Mouse (Mus musculus): ENCODE results near the gene Coro1b.
"Not testable (repeated sequence)": the region's sequence is repeated elsewhere in the genome, so short reads cannot be mapped to it uniquely, and the experiment has no call there.

Coro1b gene

DNA sequence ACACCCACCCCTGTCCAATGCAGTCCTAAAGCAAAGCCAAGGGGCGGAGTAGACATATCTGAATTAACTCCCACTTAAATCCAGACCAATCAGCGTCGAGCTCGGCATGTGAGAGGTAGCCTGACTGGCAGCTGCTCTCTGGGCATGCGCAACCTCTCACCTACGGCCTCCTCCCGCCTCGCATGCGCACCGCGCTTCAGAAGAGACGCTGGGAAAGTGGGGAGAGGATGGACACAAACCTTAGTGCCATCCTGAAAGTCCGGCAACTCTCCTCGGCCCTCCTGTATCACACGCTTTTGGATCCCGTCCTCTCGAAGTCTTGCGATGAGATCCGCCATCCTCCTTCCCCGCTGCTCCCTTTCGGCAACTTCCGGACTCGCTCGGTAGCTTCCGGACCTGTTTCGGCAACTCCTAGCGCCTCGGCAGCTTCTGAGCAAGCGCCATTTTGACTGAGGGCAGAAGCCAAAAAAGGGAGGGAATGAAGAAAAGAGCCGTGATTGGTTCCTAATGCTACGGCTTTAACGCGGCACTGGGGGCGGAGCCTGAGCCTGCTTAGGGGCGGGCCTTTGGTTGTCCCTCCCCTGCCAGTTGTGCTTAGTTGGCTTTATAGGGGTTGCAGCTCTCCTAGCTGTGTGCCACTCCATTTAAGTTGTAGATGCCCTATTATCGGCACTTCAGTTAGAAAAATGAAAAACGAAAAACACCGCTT is 27.2 kb upstream of the Coro1b start:
- DNase-seq, result peak; percentile 99

- not testable (repeated sequence) for DNase-seq
Observed at GRCm38 (mm10) chr19:4121896-4122295, 26.5 kb upstream of the Coro1b start.

DNA sequence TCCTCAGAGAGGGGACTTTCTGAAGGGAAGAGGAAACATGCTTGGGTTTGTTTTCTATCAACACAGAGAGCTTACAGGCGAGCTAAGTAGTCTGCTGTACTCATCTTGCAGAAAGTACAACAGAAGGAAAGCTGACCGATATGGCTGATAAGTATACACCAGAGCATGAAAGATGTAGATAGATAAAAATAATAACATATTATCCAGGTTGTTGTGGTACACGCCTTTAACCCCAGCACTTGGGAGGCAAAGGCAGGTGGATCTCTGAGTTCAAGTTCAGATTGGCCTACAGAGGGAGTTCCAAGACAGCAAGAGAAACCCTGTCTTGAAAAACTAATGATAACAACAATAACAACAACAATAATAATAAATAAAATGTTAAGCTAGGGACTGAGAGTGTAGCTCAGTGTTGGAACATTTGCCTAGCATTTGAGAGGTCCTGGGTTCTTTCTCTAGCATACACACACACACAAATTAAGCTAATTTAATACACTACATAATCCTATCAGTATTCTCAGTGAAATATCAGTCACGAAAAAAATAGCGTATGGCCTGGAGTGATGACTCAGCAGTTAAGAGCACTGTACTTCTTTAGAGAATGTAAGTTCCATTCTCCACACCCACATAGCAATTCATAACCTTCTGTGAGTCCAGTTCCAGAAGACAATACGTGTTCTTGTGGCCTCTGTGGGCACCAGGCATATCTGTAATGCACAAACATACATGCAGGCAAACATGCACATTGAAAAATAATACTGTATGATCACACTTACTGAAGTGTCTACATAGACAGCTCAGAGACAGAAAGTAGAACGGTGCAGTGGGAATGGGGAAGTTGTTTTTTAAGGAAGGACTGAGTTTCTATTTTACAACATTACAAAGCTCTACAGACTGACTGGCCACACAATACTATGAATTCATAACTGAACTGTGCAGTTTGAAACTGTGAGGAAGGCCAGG is 25.7 kb upstream of the Coro1b start:
- DNase-seq, result no peak

- no peak for DNase-seq
Observed at GRCm38 (mm10) chr19:4124432-4124831, 24.0 kb upstream of the Coro1b start.

DNA sequence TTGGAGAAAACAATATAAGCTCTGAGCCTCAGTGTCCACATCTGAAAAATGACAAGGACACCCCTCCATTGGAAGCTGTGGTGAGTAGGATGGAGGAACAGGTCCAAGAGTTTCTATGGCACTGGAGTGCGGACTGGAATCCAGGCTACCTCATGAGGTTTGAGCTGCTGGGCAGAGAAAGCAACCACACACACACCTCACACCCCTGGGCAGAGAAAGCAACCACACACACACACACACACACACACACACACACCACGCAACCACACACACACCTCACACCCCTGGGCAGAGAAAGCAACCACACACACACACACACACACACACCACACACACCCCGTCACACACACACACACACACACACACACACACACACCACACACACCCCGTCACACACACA is 23.2 kb upstream of the Coro1b start:
- DNase-seq, result peak; percentile 71

DNA sequence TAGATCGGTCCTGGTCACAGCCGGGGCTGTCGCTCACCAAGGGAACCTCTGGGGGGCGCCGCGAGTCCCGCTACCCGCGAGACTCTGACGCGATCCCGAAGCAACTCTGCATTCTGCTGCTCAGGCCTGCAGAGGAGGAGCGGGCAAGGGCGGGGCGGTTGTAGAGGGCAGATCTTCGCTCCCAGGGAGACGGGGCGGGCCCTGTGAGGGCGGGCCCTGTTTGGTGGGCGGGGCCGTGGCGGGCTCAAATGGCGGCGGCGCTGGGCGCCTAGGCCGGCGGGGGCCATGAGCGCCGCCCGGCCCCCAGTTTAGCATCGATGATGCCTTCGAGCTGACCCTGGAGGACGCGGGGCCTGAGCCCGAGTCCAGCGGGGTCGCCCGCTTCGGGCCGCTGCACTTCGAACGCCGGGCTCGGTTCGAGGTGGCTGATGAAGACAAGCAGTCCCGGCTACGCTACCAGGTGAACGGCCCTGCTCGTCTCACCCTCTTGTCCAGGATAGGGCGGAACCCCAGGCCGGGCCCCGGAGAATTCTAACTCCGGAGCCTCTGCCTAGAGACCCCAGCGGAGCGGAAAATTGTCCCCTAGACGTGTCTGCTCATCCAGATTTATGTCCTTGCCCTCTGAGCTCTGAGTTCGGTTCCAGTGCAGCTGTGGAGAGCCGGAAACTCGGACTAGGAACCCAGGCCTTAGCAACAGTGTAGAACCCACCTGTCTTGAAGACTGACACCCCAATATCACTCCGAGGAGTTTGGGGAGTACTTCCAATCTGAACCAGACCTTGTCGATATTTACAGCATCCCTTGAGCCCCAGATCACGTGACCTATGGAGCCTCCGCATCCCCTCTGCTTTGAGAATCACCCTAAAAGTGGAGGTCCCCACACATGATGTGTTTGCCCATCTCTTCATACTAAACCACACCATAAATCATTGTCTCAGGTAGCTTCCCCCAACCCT is 22.4 kb upstream of the Coro1b start, which contains the start of gene Aip:
Gene Aip (minus strand): TSS at position 118 of the 956 bp plus-strand sequence.
- DNase-seq, result peak; percentile 98

GRCm38 (mm10) chr19:4126759-4127495 is 21.5 kb upstream of the Coro1b start:
- peak; percentile 60 for DNase-seq

- DNase-seq, result no peak
Observed at GRCm38 (mm10) chr19:4129462-4129861, 19.0 kb upstream of the Coro1b start.

- DNase-seq, result no peak
Observed at GRCm38 (mm10) chr19:4130106-4130505, 18.3 kb upstream of the Coro1b start.

- no peak for DNase-seq
Observed at GRCm38 (mm10) chr19:4131075-4131474, 17.3 kb upstream of the Coro1b start.

DNA sequence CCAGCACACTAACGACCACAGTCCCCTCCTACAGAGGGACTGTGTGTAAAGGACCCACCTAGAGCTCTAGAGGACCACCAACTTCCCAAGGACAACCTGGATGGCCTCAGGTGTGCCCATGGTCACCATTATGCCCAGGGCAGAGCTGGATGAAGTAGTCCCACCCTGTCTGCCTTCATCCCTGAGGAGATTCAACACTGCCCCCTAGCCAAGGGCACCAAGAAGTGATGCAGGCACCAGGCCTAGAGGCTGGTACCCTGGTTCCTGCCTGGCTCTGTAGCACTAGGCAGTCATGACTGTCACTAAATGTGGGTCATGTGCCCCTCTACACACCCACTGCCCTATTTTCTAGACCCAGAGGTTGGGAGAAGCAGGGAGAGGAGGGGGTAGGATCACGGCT is 16.7 kb upstream of the Coro1b start:
- DNase-seq, result no peak

DNA sequence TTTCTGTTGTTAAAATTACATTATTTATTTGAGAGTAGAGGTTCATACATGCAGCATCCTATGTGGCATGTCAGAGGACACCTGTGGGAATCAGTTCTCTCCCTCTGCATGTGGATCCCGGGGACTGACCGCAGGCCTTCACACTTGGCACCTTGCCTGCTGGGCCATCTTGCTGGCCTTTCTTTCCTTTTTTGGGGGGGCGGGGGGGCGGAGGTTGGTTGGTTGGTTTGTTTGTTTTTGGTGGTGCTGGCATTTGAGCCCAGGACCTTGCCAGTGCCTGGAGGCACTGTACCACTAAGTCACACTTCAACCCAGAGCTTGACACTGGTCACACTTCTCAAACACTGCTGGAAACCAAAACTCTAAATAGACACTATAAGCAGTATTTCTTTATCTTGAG is 14.1 kb upstream of the Coro1b start:
- no peak for DNase-seq

DNA sequence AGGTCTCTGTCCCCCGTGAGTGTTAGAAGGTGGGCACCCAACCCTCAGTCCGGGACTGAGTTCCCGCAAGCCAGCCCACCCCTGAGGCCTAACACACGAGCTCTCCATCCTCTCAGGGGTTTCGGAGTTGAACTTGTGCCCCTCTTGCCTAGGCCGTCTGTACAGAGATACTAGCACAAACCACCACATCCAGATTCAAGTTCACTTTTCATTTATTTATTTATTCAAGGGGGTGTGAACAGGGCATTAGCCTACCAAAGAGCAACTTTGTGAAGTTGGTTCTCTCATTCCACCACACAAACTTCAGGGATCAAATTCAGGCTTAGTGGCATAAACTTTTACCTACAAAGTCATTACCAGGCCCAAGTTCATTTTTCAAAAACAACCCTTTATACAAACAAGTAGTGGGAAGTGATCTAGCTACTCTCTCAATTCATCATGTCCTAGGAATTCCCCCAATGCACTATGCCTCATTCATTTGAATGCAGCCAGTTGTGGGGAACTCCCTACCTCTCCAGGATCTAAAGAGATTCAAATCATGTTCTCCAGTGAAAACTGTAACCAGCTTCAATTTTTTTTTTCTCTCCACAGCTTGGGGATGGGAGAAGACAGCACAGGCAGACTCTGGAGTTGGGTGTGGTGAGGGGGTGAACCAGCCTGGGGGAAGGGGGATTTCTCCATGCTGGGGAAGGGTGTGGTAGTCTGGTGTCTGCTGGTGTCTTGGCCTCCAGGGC is 13.0 kb upstream of the Coro1b start:
- DNase-seq, result not testable (repeated sequence)

- DNase-seq, result not testable (repeated sequence)
Observed at GRCm38 (mm10) chr19:4135963-4136345, 12.5 kb upstream of the Coro1b start.

DNA sequence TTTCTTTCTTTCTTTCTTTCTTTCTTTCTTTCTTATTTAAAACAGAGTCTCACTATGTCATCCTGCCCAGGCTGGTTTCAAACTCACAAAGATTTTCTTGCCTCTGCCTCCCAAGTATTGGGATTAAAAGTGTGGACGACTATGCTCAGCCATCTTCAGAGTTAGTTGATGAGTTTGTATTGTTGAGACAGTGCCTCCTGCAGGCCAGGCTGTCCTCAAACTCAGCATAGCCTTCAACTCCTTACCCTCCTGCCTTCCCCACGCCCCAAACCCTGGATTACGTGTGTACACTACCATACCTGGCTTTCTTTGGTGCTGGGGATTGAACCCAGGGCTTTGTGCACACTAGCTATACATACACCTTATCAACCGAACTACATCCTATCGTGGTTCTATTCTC is 12.0 kb upstream of the Coro1b start:
- no peak for DNase-seq

DNA sequence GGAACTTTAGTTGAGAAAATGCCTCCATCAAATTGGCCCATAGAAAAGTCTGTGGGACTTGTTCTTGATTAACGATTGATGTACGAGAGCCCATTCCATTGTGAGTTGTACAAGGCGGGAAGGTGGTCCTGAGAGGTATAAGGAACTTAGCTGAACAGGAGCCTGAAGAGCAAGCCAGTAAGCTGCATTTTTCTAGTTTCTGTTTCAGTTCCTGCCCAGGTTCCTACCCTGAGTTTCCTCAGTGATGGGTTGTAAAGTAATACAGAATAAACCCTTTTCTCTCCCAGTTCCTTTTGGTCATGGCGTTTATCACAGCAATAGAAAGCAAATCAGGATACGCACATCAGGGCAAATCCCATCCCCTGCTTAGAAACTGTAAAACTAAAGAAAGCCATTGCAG is 10.5 kb upstream of the Coro1b start:
- DNase-seq, result no peak

DNA sequence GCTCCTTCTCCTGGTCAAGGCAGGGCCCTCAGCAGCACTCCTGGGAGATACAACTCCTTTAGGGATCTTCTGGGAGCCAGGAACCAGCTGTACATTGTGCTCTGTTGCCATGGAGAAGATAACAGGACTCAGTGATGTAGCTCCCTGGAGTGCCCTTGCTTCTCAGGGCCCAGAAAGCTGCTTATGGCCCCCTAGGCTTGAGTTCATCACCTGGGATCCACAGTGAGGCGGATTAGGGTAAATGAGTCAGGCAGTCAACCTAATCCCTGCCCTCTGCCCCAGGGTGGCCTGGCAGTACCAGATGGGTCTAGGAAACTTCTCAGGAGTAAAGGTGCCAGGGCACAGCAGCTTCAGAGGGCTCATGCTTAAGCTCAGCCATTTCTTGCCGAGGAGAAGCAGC is 9.0 kb upstream of the Coro1b start, which contains the start of gene Gpr152:
Gene Gpr152 (plus strand): TSS at position 342 of the 400 bp plus-strand sequence.
- no peak for DNase-seq

DNA sequence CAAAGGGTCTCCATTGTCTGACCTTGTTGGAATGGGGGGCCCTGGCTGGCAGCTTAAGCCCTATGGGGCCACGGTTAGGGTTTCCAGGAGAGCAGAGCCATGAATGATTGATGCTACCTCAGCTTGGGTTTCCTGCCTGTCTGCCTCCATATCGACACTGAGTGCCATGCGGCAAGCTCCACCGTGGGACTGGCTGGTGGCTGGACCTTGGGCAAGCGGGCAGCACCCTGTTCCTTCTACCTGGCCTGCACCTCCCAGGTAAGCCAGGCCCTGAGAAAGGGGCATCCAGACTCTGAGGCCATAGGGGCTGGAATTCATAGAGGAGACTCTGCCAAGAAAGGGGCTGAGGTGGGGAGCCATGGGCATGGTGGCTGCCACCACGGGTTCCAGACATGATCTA is 8.3 kb upstream of the Coro1b start:
- no peak for DNase-seq

DNA sequence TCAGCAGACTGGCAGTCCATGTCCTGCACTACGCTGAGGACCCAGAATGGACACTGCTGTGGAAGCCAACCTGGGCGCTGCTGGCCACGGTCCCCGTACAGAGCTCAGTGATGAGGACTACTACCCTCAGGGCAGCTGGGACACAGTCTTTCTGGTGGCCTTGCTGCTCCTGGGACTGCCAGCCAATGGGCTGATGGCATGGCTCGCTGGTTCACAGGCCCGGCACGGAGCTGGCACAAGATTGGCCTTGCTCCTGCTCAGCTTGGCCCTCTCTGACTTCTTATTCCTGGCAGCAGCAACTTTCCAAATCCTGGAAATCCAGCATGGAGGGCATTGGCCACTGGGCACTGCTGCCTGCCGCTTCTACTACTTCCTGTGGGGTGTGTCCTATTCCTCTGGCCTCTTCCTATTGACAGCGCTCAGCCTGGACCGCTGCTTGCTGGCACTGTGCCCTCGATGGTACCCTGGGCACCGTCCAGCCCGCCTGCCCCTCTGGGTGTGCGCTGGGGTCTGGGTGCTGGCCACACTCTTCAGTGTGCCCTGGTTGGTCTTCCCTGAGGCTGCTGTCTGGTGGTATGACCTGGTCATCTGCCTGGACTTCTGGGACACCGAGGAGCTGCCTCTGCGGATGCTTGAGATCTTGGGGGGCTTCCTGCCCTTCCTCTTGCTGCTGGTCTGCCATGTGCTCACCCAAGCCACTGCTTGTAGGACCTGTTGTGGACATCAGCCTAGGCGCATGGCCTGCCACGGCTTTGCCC is 5.8 kb upstream of the Coro1b start:
- DNase-seq, result no peak

GRCm38 (mm10) chr19:4143759-4144268 is 4.6 kb upstream of the Coro1b start, which contains the start of gene Cabp4:
TSS of gene Cabp4 (minus strand) at chr19:4144033.
- no peak for DNase-seq
